Mouse (Mus musculus) bone marrow macrophage, adult 2 months (primary cell): ENCODE measurements around the gene 4930402H24Rik. TPM values are rescaled to one million over a fixed set of nuclear protein-coding genes. Genes with fewer than 3 reads are reported as not detected.
A peak's percentile ranks its signal among the peaks of the same experiment; 100 is the strongest.

Experiments used
- H3K27ac ChIP-seq: 2 replicates; pipeline ENCODE4 v1.5.1; 2012; ENCODE audit warnings: low read depth, low read length; ENCODE audit not compliant: insufficient read depth
- H3K4me1 ChIP-seq: 2 replicates; pipeline ENCODE4 v1.6.1; 2012; ENCODE audit warnings: low read length; ENCODE audit not compliant: control insufficient read depth, insufficient read depth
- H3K4me3 ChIP-seq: 2 replicates; pipeline ENCODE4 v1.5.1; 2012; ENCODE audit warnings: mild to moderate bottlenecking, low read length, moderate library complexity; ENCODE audit not compliant: insufficient read depth
- CTCF ChIP-seq: IDR thresholded peaks from 2 replicates; pipeline ENCODE4 v1.5.1; 2012; ENCODE audit warnings: low read depth, mild to moderate bottlenecking, low read length, moderate library complexity
- POLR2A ChIP-seq: IDR thresholded peaks from 2 replicates; pipeline ENCODE4 v1.6.1; 2012; ENCODE audit warnings: mild to moderate bottlenecking, low read depth, low read length, borderline replicate concordance
- polyA plus RNA-seq: library from polyadenylated mRNA; stranded (reverse); fragments of >200 nt; gene quantifications from 2 replicates; pipeline ENCODE4 v1.2.4, GENCODE M21; 2012; ENCODE audit not compliant: missing spikeins, insufficient read depth, insufficient read length

The 4930402H24Rik gene
- polyA plus RNA-seq, 1 experiment: 22.8 TPM

GRCm38 (mm10) chr2:130681531-130681930, 224.7 kb downstream of the 4930402H24Rik start:
- Histone ChIP-seq H3K27ac (no peak overlapping the region), H3K4me1 (no peaks in the 10 kb centered on the region), H3K4me3 (no peak overlapping the region)
- TF ChIP-seq POLR2A: no peak
- no peak for TF ChIP-seq CTCF

GRCm38 (mm10) chr2:130679899-130680298, 226.3 kb downstream of the 4930402H24Rik start:
- Histone ChIP-seq H3K27ac (no peak overlapping the region), H3K4me3 (no peak overlapping the region), H3K4me1 (no peaks in the 10 kb centered on the region)
- TF ChIP-seq POLR2A (no peak), CTCF (no peak)

GRCm38 (mm10) chr2:130679154-130679553, 227.1 kb downstream of the 4930402H24Rik start:
- H3K27ac ChIP-seq: no peak overlapping the region
- no peaks in the 10 kb centered on the region for H3K4me1 ChIP-seq
- no peak overlapping the region for H3K4me3 ChIP-seq
- TF ChIP-seq CTCF (no peak), POLR2A (no peak)

GRCm38 (mm10) chr2:130677211-130677610, 229.0 kb downstream of the 4930402H24Rik start:
- no peak overlapping the region for H3K27ac ChIP-seq
- no peaks in the 10 kb centered on the region for H3K4me1 ChIP-seq
- no peak overlapping the region for H3K4me3 ChIP-seq
- TF ChIP-seq CTCF (no peak), POLR2A (no peak)

GRCm38 (mm10) chr2:130667559-130667958, 238.6 kb downstream of the 4930402H24Rik start, which contains the start of gene Itpa:
Itpa (plus strand) TSS chr2:130667610.
- Histone ChIP-seq H3K4me3 (peak within 1 kb of the TSS; percentile 90), H3K4me1 (peaks cover 21% of the 10 kb centered on the region), H3K27ac (peak within 1 kb of the TSS; percentile 37)
- no peak for TF ChIP-seq POLR2A
- TF ChIP-seq CTCF: no peak

GRCm38 (mm10) chr2:130664102-130664701, 242.0 kb downstream of the 4930402H24Rik start, which contains the start of gene Ddrgk1:
Ddrgk1 (minus strand) TSS chr2:130664659.
- TF ChIP-seq POLR2A: no peak
- no peak for TF ChIP-seq CTCF
- Histone ChIP-seq H3K4me3 (peak within 1 kb of the TSS; percentile 84), H3K4me1 (peaks cover 16% of the 10 kb centered on the region), H3K27ac (peak within 1 kb of the TSS; percentile 92)

- H3K4me1 ChIP-seq: peaks cover 12% of the 10 kb centered on the region
- H3K4me3 ChIP-seq: peak overlapping the region; percentile 84
- TF ChIP-seq CTCF (no peak), POLR2A (no peak)
- no peak overlapping the region for H3K27ac ChIP-seq
These were observed 242.9 kb downstream of the 4930402H24Rik start for GRCm38 (mm10) chr2:130663342-130663741.

- Histone ChIP-seq H3K4me3 (no peak overlapping the region), H3K4me1 (peaks cover 5% of the 10 kb centered on the region), H3K27ac (no peak overlapping the region)
- TF ChIP-seq POLR2A (no peak), CTCF (no peak)
These were observed 247.7 kb downstream of the 4930402H24Rik start for GRCm38 (mm10) chr2:130658530-130658929.

GRCm38 (mm10) chr2:130657541-130657940, 248.7 kb downstream of the 4930402H24Rik start:
- Histone ChIP-seq H3K4me1 (no peaks in the 10 kb centered on the region), H3K4me3 (no peak overlapping the region), H3K27ac (no peak overlapping the region)
- TF ChIP-seq POLR2A (no peak), CTCF (no peak)

- H3K4me3 ChIP-seq: no peak overlapping the region
- TF ChIP-seq CTCF: no peak
- no peak for TF ChIP-seq POLR2A
- no peak overlapping the region for H3K27ac ChIP-seq
- no peaks in the 10 kb centered on the region for H3K4me1 ChIP-seq
These were observed 249.7 kb downstream of the 4930402H24Rik start for GRCm38 (mm10) chr2:130656536-130656935.

Other genes with a start within 250 kb of the 4930402H24Rik start
- gene Ddrgk1, start 241.7 kb downstream of the 4930402H24Rik start, polyA plus RNA-seq: 115 and 134 TPM in 2 replicates
- 22.7 and 23.7 TPM in 2 replicates for gene Itpa, start 238.8 kb downstream of the 4930402H24Rik start, polyA plus RNA-seq
- 0.34 and 0.65 TPM in 2 replicates for gene Slc4a11, start 208.9 kb downstream of the 4930402H24Rik start, polyA plus RNA-seq
- gene Atrn, start 89 bp upstream of the 4930402H24Rik start, polyA plus RNA-seq: 11.0 and 11.5 TPM in 2 replicates
- 0.96 and 1.5 TPM in 2 replicates for gene Gfra4, start 136.7 kb upstream of the 4930402H24Rik start, polyA plus RNA-seq
- 12.8 and 13.6 TPM in 2 replicates for gene Adam33, start 157.4 kb upstream of the 4930402H24Rik start, polyA plus RNA-seq
- gene Siglec1, start 180.4 kb upstream of the 4930402H24Rik start, polyA plus RNA-seq: 164 and 219 TPM in 2 replicates
- gene Hspa12b, start 220.9 kb upstream of the 4930402H24Rik start, polyA plus RNA-seq: not detected in 2 replicates
- not detected in 2 replicates for gene Gm11037, start 227.1 kb upstream of the 4930402H24Rik start, polyA plus RNA-seq